Mouse (Mus musculus): Measurements from ENCODE around the gene H2-M5. TPM values are rescaled to one million over a fixed set of nuclear protein-coding genes. Genes with fewer than 3 reads are reported as not detected.
A peak's percentile ranks its signal among the peaks of the same experiment; 100 is the strongest.
"Not testable (repeated sequence)": the region's sequence is repeated elsewhere in the genome, so short reads cannot be mapped to it uniquely, and the experiment has no call there.

H2-M5 gene
- total RNA-seq, 2 experiments from 2014 or later, result not detected

DNA sequence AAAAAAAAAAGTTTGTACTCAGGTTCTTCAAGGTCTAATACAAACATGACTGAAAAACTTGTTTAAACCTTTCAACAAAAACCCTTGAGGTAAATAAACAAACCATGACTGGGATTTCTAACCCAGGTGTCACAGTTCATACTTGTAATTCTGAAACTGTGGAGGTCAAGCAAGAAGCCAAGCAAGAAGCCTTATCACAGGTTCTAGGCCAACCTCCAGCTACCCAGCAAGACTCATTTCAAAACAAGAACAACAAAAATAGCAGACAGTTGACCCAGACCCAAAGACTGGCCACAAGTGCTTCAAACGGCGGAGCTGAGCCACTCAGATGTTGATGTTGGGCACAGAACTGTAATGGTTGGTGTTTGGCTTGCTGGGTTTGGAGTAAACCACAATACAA is 5.2 kb upstream of the H2-M5 start:
- no peak for ATAC-seq (replicated peaks; ENCODE audit: poor library complexity, severe bottlenecking)

DNA sequence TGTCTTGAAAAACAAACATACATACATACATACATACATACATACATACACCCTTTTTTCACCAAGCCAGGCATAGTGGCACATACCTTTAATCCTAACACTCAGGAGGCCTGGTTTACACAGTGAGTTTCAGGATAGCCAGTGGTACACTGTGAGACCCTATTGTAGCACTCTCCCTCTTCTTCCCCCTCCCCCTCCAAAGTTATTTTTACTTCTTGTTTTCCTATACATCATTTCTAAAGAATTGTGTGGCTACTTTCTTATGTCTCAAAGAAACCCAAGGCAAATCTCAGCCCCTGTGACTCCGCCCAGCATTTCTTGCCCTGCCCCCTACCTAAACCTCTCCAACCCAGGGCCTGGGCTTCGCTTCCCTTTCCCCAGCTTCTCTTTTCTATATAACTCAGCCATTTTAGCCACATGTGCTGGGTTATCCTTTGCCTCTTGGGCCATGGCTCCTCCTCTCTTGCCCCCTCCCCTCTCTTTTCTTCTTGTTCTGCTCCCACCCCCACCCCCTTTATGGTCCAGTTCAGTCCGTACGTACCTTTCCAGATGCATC is 4.5 kb upstream of the H2-M5 start:
- peak; percentile 38 for ATAC-seq (replicated peaks; ENCODE audit: poor library complexity, severe bottlenecking)

DNA sequence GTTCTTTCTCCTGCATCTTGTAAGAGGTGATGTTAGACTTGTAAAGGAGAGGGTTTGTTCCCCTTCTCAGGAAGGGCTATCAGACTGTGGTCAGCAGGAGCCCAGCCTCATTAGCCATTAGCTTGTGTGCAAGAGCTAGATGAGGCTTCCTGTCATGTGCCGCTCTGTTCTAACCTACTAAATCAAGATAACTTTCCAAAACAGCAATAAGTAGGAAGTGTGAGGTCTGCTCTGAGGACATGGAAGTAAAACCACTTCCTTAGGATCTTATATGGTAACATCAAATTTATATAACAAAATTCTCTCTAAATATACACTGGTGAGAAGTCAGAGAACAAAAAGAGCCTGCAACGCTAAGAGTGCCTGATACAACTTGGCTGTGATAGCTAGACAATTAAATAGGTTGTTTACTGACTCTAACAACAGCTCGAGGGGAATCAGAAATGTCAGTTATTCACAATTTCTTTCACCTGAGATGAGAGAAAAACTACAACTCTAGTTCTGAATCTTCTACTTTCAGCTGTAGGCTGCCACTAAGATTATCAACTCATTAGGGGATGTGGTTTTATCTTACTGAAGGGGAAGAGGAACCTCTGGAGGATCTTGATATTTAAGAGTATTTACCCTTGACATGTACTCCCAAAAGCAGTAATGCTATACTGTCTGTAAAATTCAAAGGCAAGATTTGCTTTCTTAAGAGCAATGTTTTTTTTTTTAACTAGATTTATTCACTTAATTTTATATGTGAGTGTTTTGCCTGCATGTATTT is 3.2 kb upstream of the H2-M5 start:
- ATAC-seq (replicated peaks; ENCODE audit: poor library complexity, severe bottlenecking), result peak; percentile 82

DNA sequence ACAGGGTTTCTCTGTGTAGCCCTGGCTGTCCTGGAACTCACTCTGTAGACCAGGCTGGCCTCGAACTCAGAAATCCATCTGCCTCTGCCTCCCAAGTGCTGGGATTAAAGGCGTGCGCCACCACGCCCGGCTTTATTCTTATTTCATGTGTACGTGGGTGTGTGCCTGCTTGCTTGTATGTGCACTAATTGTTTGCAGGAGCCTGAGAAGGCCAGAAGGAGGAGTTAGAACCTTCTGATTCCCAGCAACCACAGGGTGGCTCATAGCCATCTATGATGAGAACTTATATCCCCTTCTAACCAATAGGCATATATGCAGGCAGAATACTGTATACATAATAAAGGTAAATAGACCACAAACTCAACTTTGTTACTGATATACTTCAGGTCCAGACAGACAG is 1.3 kb upstream of the H2-M5 start:
- ATAC-seq (replicated peaks; ENCODE audit: poor library complexity, severe bottlenecking), result not testable (repeated sequence)

DNA sequence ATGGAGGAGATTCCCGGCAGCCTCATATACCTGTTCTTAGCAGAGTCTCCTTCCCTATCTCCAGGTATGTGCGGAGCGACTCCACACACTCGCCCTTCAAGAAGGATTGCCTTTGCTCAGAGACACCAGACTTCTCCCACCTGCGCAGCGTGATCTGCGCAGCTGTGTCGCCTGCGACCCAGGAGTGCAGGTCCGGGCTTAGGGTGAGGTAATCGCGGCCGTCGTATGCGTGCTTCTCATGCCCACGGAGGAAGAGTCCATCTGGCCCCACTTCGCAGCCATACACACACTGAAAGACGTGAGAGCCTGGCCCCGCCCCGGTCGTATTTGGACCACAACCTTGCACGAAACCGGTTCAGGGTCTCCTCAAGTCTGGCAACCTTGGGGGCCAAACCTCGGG is 862 bp downstream of the H2-M5 start:
- 0 out of 2 replicates have a peak, but pooled peaks have one; percentile 15 for ATAC-seq (replicated peaks; ENCODE audit: poor library complexity, severe bottlenecking)

DNA sequence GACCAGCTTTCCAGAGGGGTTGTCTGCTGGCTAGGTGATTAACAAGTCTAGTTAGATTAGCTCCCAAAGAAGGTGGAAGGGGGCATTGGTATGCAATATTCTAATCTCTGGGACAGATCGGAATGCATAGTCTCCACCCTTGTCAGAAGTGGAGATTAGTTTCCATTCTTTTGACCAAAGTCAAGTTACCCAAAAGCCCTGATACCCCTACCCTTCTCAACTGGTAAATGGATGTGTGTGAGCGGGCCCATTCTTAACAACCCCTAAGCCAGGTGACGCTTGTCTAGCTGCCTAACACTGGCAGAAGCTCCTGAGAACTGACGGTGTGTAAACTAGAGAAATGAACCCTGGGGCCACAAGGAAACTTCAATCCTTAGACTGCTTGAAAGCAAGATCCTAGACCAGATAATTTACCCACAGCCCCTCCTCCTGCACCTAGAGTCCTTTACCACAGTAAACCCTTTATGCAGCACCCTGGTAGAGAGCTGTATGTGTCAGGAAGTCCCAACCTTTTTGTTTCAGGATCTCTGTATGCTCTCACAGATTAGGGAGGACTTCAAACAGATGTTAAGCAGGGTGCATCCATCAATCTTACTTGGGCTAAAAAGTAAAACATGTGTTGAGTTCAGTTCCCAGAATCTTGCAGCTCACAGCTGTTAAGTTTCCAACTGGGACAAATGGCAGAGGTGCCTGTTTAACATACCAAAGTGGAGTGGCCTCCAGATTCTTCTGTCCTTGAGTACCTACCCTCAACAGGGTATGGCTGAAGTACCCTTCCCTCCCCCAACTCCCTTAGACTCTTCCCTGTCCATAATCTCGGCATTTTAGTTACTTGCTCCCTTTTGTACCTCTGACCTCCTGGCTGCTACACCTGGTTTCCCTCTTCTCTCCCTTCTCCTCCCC is 6.8 kb downstream of the H2-M5 start:
- ATAC-seq (replicated peaks; ENCODE audit: poor library complexity, severe bottlenecking), result no peak

DNA sequence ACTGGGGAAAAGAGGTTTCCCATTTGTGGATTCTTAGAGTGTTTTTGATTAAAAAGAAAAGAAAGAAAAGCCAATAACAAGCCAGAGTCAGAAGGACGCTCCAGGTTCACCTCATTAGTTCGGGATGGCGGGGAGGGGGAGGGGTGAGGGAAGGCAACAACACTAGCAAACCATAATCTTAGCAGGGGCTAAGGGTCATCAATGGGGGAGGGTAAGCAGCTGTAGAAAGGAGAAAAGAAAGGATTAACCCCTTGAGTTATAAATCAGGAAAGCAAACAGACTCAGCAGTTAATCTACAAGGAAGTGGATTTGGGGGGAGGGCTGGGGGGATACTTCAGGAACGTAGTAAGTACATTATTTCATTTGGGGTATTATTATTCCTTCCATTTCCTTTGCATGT is 7.5 kb downstream of the H2-M5 start:
- ATAC-seq (replicated peaks; ENCODE audit: poor library complexity, severe bottlenecking), result no peak

DNA sequence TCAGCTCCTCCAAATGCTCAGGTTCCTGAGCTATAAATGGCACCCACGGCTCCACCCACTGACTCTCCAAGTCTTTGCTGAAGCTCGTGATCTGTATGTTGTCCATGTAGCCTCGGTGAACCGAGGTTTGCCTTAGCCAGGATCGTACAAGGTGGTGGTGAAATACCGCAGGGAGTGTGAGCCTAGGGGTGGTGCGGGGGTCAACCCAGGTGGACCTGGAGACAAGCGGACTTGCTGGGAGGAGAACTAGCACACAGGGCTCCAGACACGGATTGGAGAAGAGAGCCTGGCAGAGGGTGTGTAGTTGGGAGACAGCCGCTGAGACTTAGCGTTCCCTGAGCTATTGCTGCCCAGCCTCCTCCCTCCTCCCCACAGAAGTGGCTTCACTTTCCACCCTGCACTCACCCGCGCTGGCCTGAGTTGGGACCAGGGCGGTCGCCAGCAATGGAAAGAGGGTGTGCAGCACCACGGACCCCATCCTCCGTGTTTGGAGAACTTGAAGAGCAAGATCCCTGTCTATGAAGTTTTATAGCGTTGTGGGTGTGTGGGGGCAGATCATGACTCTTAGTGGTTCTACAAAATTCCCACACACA is 8.0 kb downstream of the H2-M5 start, which contains the start of gene 2410137M14Rik:
2410137M14Rik (minus strand) TSS at position 17 of the 593 bp plus-strand sequence.
- ATAC-seq (replicated peaks; ENCODE audit: poor library complexity, severe bottlenecking), result peak; percentile 37

DNA sequence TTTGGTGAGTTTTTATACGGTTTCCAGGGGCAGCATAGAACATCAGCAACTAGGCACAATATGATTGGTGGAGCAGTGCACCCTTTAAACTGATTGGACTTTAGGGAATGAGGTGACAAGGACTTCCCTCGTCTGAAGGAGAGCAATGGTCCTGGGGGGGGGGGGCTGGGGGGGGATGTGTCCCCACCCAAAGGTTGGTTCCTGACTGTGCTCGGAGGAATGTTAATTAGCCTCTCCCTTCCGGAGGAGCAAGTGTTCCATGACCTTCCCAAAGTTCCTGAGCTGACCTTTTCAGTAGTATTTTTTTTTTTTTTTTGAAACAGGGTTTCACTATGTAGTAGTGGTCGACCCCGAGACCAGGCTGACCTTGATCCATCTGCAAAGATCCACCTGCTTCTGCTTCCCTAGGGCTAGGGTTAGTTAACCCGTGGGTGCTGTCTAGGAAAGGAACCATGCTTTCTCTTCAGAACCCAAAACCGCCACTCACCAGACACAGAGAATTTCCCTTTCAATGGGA is 16.0 kb downstream of the H2-M5 start:
- no peak for ATAC-seq (replicated peaks; ENCODE audit: poor library complexity, severe bottlenecking)

DNA sequence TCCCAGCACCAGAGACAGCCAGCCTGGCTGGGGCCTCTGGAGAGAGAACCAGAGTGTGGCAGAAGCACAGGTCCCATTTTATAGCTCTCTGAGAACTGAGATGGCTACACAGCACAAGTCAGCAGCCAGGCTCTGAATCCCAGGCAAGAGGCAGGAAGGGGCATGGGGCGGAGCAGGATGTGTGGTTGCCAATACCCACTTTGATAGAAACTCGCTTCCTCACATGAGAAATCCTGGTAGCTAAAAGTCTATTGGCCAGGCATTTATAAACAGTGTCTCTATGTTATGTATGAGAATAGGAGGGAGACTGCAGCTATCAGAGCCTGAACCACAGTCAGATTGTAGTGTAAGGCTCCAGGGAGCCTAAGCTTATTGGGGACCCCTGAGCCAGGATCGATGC is 16.5 kb downstream of the H2-M5 start:
- ATAC-seq (replicated peaks; ENCODE audit: poor library complexity, severe bottlenecking), result peak; percentile 43

DNA sequence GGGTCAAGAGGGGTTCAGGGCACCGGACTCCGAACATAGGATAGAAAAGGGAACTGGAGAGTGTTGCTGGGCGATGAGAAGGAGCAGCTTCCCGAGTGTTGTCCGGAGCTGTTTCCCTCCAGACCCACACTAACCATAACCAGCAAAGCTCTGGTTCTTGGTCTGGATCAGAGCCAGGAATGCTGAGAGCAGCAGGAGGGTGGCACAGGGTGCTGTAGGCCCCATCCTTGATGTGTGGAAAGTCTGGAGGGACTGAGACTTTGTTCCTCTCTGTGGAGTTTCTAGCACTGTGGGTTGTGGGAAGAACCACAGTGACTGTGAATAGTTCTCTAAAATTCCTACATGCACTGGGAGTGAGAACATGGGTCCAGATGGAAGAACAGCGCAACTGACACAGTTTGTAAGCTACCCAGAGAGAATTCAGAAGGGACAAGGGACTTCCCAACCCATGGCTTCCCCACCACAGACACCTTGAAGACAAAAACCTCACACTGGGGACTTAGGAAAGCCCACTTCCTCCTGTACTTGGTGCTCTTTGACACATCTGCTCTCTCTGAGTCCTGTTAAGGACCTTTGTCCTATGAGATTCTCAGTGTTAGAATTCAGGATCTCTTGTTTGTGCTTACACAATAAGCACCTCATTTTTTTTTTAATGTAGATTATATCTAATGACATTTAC is 18.0 kb downstream of the H2-M5 start:
- peak; percentile 73 for ATAC-seq (replicated peaks; ENCODE audit: poor library complexity, severe bottlenecking)

DNA sequence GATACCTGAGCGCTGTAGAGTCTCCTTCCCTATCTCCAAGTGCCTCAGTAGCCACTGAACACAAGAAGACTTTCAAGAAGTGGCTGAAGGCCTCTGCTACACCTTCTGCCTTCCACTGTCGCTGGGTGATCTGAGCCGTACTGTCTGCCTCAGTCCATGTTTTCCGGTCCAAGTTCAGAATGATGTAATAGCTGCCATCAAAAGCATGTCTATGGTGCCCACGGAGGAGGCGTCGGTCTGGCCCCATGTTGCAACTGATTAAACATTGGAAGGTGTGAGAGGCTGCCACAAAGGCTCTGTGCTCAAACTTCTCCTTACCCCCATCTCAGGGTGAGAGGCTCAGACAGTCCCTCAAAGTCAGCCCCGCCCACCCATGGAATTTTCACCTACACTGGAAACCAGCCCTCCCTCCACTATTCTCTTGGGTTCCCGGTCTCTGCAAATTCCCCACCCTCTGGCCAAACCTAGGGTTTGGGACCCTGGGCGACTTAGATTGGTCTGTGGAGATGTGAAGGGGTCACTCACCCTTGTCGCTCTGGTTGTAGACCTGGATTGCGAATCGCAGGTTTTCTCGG is 18.9 kb downstream of the H2-M5 start:
- peak; percentile 43 for ATAC-seq (replicated peaks; ENCODE audit: poor library complexity, severe bottlenecking)

DNA sequence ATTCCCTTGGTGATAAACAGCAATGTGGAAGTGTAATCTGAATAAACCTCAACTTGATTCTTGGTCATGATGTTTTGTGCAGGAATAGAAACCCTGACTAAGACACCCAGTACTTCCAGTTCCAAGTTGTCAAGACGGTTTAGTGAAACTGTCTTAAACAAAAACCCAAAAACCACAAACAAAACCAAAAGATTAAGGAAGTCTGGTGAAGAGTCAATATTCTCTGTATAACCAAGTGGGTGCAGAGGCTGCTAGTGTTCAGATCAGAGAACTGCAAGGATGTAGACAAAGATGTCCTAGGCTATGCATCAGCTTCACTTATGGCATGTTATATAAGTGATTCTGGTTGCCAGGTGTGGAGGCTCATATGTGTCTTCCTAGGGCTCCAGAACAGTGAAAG is 22.5 kb downstream of the H2-M5 start:
- ATAC-seq (replicated peaks; ENCODE audit: poor library complexity, severe bottlenecking), result peak; percentile 54

DNA sequence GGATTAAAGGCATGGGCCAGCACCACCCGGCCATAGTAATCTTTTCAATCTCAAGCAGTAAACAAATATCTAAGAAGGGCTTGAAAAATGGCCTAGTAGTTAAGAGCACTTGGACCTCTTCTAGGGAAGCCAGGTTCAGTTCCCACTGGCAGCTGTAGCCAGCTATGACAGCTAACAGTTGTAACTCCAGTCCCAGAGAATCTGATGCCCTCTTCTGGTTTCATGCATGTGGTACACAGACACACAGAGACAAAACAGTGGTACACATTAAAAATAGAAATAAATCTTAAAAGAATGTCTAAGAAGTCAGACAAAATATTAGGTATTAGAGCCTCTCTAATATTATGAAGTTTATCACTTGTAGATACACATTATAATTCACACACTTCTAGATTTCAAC is 28.2 kb downstream of the H2-M5 start:
- no peak for ATAC-seq (replicated peaks; ENCODE audit: poor library complexity, severe bottlenecking)

DNA sequence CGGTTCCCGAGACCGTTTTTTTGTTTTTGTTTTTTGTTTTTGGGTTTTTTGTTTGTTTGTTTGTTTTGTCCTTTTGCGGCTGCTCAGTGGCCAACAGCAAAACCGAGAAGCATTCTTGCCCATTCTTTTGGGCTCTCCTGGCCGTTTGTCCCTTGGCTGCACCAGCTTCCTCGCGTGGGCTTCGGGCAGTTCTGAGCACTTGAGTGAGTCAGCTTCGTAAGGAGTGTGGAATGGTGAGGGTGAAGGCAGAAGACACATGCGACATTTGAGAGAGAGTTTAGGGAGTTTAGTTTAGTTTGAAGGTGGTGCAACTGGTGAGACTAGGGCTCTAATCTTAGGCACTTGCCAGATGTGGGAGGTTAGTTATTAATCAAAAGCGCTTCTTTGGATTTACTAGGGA is 30.5 kb downstream of the H2-M5 start:
- no peak for ATAC-seq (replicated peaks; ENCODE audit: poor library complexity, severe bottlenecking)

DNA sequence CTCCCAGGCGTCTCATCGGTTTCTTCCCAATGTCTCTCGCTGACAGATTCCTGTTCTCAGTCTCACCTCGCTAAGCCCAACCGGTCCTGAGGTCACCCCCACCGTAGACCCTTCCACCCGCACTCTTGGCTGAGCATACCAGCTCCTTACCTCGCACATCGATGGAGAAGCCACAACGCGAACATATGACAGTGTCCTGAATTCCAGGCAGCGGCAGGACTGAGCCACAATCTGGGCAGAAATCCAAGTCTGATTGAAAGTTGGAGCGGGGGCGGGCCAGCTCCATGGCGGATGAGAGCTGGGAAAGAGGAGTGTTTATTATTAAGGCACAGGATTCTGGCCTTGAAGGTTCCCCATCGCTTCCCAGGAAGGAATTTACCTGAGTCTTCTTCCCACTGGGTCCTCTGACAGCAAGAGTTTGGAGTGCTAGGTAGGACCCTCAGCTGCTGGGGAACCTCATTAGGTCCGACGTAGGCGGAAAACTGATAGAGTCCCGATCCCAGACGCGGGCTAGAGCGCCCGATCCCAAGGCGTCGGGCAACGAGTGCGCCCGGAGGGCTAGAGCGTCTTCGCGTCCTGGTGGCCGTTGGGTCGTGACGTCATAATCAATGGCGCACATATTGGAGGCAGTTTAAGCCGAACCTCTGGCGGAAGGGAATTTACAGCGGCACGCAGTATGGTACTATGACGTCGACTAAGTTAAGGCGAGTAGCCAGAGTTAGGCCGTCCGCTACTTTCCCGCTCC is 31.2 kb downstream of the H2-M5 start, which contains the start of the genes Znrd1 and Znrd1as:
Znrd1 (minus strand) TSS at position 561 of the 745 bp plus-strand sequence.
Znrd1as (plus strand) TSS at position 594 of the 745 bp plus-strand sequence.
- ATAC-seq (replicated peaks; ENCODE audit: poor library complexity, severe bottlenecking), result peak; percentile 99

DNA sequence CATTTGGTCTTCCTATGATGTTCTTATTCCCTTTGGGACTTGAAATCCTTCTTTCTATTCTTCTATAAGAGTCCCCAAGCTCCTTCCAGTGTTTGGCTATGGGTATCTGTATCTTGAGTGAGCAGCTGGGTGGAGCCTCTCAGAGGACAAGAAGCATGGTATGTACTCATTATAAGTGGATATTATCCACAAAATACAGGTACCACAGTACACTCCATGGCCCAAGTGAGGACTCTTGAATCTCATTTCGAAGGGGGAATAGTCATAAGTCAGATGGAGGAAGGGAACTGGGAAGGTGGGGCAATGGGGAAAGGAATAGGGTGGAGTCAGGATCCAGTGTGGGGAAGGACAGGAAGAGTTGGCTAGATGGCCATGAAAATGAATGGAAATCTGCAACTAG is 36.3 kb downstream of the H2-M5 start:
- ATAC-seq (replicated peaks; ENCODE audit: poor library complexity, severe bottlenecking), result no peak

DNA sequence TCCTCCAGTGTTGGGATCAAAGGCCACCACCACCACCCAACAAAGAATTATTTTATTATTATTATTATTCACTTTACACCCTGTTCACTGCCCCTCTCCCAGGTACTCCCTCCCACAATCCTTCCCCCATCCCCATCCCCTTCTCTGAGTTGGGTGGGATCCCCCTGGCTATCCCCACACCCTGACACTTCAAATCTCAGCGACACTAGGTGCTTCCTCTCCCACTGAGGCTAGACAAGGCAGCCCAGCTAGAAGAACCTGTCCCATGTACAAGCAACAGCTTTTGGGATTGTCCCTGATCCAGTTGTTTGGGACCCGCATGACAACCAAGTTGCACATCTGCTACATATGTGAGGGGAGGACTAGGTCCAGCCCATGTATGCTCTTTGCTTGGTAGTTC is 36.7 kb downstream of the H2-M5 start:
- no peak for ATAC-seq (replicated peaks; ENCODE audit: poor library complexity, severe bottlenecking)
